Mouse (Mus musculus) hindbrain, embryonic 12.5 days (tissue): Measurements from ENCODE around the gene Tex30. TPM values are rescaled to one million over a fixed set of nuclear protein-coding genes. Genes with fewer than 3 reads are reported as not detected.
"Not testable (repeated sequence)": the region's sequence is repeated elsewhere in the genome, so short reads cannot be mapped to it uniquely, and the experiment has no call there.

ENCODE experiments used
- ATAC-seq: fragments of 200-750 bp; cut with Nextera tagmentation; 2 replicates; pipeline ENCODE4 v1.8.0; 2017; ENCODE audit warnings: moderate TSS enrichment; ENCODE audit not compliant: low FRiP score
- H3K27ac ChIP-seq: fragments of 300-500 bp; sonication (generic); 2 replicates; pipeline ENCODE4 v1.5.1; 2016; ENCODE audit warnings: mild to moderate bottlenecking
- H3K27me3 ChIP-seq: fragments of 300-500 bp; sonication (generic); 2 replicates; pipeline ENCODE4 v1.6.1; 2016; ENCODE audit warnings: mild to moderate bottlenecking
- H3K36me3 ChIP-seq: fragments of 300-500 bp; sonication (generic); 2 replicates; pipeline ENCODE4 v1.6.1; 2016; ENCODE audit warnings: mild to moderate bottlenecking
- H3K4me1 ChIP-seq: fragments of 300-500 bp; sonication (generic); 2 replicates; pipeline ENCODE4 v1.6.1; 2016
- H3K4me2 ChIP-seq: fragments of 300-500 bp; sonication (generic); replicated peaks from 2 replicates; pipeline ENCODE4 v1.6.1; 2016; ENCODE audit warnings: mild to moderate bottlenecking
- H3K4me3 ChIP-seq: fragments of 300-500 bp; sonication (generic); 2 replicates; pipeline ENCODE4 v1.5.1; 2016; ENCODE audit warnings: mild to moderate bottlenecking
- H3K9ac ChIP-seq: fragments of 300-500 bp; sonication (generic); 2 replicates; pipeline ENCODE4 v1.6.1; 2016; ENCODE audit warnings: mild to moderate bottlenecking, moderate library complexity
- H3K9me3 ChIP-seq: fragments of 300-500 bp; sonication (generic); replicated peaks from 2 replicates; pipeline ENCODE4 v1.6.1; 2016; ENCODE audit warnings: mild to moderate bottlenecking
- WGBS: fragments of 180-500 bp; shearing (Covaris S2); methylation state at CpG from one replicate; pipeline ENCODE4 v1.1.7; 2016; 5-methylcytosine and 5-hydroxymethylcytosine counted together
- polyA plus RNA-seq: library from polyadenylated mRNA; unstranded; fragments of >200 nt; fragmentation: Nextera tagmentation; extraction: Ambion mirVana; gene quantifications from 2 replicates; pipeline ENCODE4 v1.2.1, GENCODE M21; 2016

The Tex30 gene
- polyA plus RNA-seq, 1 experiment from 2014 or later, result 66.0 TPM

DNA sequence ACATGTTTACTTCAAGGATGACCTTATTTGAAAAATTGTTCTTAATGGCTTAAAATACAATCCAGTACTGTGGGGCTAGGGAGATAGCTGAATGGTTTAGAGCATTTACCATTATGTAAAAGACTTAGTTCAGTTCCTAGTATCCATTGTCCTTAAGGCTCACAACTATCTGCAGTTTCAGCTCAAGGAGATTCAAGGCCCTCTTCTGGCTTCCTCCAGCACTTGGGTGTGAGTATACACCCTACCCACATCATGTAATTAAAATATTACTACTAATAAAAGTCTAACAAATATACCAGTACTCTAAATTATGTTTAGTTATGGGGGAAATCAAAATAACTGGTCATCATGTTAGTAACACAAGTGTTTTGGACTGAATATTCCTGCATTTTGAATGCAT, 15.3 kb upstream of the Tex30 start:
- no peak for ATAC-seq

DNA sequence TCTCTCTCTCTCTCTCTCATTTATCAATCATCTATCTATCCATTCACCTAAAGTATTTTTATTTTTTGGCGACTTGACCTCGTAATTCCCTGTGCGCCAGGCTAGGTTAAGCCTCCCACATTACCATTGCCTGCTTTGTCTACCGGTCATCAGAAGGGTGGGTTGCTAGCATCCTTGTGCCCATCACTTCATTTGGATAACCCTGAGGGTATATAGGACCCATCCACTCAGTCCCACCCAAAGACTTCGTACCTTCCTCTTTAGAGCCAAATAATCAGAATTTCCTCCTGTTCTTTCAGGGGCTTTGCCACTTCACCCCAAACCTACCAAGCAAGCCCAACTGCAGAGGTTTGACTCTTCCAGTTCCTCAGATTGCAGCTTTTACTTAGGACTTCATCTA, 698 bp upstream of the Tex30 start:
- H3K9me3 ChIP-seq, result no peaks in the 10 kb centered on the region
- WGBS, result 18% methylated on average over 5 of the region's 5 CpGs
- H3K27ac ChIP-seq, result no peak overlapping the region
- ATAC-seq, result no peak
- H3K4me1 ChIP-seq, result peaks cover 9% of the 10 kb centered on the region
- H3K36me3 ChIP-seq, result peaks cover 18% of the 10 kb centered on the region
- H3K27me3 ChIP-seq, result no peaks in the 10 kb centered on the region
- peak overlapping the region; percentile 71 for H3K4me3 ChIP-seq
- peak overlapping the region; percentile 55 for H3K9ac ChIP-seq
- peak overlapping the region; percentile 71 for H3K4me2 ChIP-seq

More for the DNA sequence above, 15.3 kb upstream of the Tex30 start:
- Histone ChIP-seq H3K4me3 (peak overlapping the region; percentile 14), H3K4me1 (peaks cover 19% of the 10 kb centered on the region), H3K27ac (no peak overlapping the region), H3K9ac (no peak overlapping the region), H3K4me2 (peak overlapping the region; percentile 63), H3K9me3 (no peaks in the 10 kb centered on the region), H3K36me3 (peaks cover 23% of the 10 kb centered on the region), H3K27me3 (no peaks in the 10 kb centered on the region)

DNA sequence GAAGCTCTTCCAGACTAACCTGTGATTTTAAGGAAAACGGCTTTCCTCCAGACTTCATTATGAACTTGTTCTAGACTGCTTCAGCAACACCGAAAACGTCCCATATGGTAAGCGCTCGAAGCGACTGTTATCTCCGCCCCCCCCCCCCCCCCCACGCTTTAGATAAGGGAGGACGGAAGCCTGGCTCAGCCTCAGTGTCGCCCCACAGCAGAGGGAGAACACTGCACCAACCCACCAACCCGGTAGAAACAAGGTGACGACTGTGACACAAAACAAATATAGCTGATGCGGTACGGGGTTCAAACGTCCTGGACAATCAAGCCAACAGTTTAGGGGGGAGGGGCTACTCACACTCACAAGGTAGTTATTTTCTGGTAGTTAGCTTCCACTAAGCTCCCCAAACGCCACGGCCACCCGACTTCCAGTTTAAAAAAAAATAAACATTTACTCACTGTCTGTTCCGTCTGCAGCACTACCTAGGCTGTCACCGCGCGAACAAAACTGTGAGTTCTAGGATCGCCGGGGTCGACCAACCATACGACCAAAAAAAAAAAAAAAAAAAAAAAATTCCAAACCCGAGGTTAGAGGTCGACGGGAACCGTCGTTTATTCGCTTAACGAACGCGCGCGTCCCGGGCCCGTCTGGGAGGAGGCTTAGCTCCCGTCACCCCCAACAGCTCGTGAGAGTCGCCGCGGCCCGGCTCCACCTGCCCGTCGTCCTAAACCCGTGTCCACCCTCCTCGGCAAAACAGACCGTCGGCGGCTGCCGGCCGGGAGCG, 604 bp downstream of the Tex30 start:
- peak; percentile 85 for ATAC-seq
- H3K9ac ChIP-seq, result peak overlapping the region; percentile 73
- H3K4me1 ChIP-seq, result peaks cover 9% of the 10 kb centered on the region
- H3K4me2 ChIP-seq, result peak overlapping the region; percentile 71
- under 1% methylated on average over 55 of the region's 55 CpGs for WGBS
- H3K27me3 ChIP-seq, result no peaks in the 10 kb centered on the region
- peaks cover 23% of the 10 kb centered on the region for H3K36me3 ChIP-seq
- H3K27ac ChIP-seq, result peak overlapping the region; percentile 85
- no peaks in the 10 kb centered on the region for H3K9me3 ChIP-seq
- H3K4me3 ChIP-seq, result peak overlapping the region; percentile 71

DNA sequence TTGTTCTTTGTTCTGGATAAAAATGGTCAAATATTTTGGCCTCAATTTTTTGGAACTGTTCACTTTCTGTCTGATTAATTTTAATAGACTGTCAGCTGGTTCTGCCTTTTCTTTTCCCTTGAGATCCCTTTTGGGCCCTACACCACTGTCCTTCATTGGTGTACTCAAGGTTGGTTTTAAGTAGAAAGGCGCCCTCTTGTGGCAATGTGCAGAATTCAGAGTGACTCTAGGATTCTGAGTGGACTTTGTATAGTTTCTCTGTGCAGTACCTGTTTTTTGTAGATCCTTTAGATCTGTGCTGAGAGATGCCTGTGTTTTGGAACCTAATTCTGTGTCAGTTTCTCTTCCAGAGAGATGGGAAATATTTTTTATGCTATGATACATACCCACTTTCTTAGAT, 37.6 kb downstream of the Tex30 start:
- no peak for ATAC-seq
- no peak overlapping the region for H3K27ac ChIP-seq
- 0% methylated on average over 1 of the region's 1 CpGs for WGBS
- no peak overlapping the region for H3K4me3 ChIP-seq
- no peak overlapping the region for H3K4me2 ChIP-seq
- no peaks in the 10 kb centered on the region for H3K4me1 ChIP-seq
- no peaks in the 10 kb centered on the region for H3K27me3 ChIP-seq
- H3K9ac ChIP-seq, result no peak overlapping the region
- no peaks in the 10 kb centered on the region for H3K9me3 ChIP-seq
- no peaks in the 10 kb centered on the region for H3K36me3 ChIP-seq

DNA sequence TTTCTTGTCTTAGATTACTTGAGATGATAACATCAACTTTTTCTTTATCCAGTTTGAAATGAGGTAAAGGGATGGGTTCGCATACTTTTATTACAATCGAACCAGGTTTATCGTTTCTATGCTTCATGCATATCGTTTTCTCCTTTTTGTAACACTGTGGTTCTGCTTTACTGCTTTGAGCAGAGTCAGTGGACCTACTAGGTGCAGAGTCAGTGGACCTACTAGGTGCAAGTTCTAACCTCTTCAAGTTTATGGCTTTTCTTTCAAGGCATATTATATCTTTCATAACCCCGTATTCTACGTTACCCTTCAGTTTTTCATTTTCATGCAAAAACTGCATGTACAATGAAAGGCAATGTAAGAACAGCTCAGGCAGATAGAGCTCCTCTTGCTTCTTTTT, 38.8 kb downstream of the Tex30 start:
- H3K27me3 ChIP-seq, result no peaks in the 10 kb centered on the region
- no peak overlapping the region for H3K27ac ChIP-seq
- no peak overlapping the region for H3K4me3 ChIP-seq
- no peaks in the 10 kb centered on the region for H3K9me3 ChIP-seq
- H3K36me3 ChIP-seq, result no peaks in the 10 kb centered on the region
- ATAC-seq, result no peak
- no peaks in the 10 kb centered on the region for H3K4me1 ChIP-seq
- no peak overlapping the region for H3K4me2 ChIP-seq
- H3K9ac ChIP-seq, result no peak overlapping the region
- WGBS, result 98% methylated on average over 6 of the region's 6 CpGs

DNA sequence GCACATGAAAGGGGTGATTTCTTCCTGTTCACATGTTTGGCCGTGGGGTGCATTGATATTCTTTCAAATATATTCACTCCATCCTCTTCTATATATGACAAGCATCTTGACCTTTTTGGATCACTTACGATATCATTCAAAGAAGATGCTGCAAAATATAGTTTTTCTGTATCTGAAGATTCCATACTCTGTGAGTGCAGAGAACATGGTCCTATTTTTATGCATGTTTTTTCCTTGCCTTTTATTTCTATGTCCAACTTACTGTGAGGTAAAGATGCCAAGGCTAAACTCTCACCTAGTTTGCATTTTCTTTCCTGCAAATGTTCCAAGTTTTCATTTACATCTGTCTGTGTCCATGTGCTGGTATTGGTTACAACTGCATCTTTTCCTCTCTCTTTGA, 40.4 kb downstream of the Tex30 start, which contains the start of gene Gm8251:
Gene Gm8251, minus strand, starts transcription at position 101 of the 400 bp plus-strand sequence.
- H3K27ac ChIP-seq, result no peak within 1 kb of the TSS
- H3K4me1 ChIP-seq, result no peaks in the 10 kb centered on the region
- H3K27me3 ChIP-seq, result no peaks in the 10 kb centered on the region
- H3K4me2 ChIP-seq, result no peak within 1 kb of the TSS
- H3K36me3 ChIP-seq, result no peaks in the 10 kb centered on the region
- H3K9me3 ChIP-seq, result no peaks in the 10 kb centered on the region
- no peak for ATAC-seq
- H3K9ac ChIP-seq, result no peak within 1 kb of the TSS
- 89% methylated on average over 2 of the region's 2 CpGs for WGBS
- no peak within 1 kb of the TSS for H3K4me3 ChIP-seq

DNA sequence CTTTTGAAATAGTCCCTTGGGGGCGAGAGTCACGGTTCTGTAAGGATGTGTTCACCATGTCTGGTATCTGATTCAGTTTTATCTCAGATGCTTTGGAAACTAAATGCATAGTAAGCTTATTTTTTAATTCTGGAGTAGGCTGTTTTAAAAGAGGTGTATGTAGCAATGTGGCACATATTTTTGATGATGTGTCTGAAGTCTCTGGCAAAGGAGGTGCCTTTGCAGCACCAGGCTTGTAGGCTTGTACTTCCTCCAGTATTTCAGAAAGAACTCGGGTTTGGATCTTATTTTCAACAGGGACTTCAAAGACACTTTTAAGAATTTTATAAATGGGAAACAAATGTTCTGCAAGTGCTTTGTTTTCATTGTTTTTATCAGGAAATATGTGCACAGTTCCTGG, 44.4 kb downstream of the Tex30 start:
- H3K27me3 ChIP-seq, result no peaks in the 10 kb centered on the region
- no peak overlapping the region for H3K4me3 ChIP-seq
- H3K9me3 ChIP-seq, result no peaks in the 10 kb centered on the region
- H3K4me1 ChIP-seq, result no peaks in the 10 kb centered on the region
- no peak overlapping the region for H3K27ac ChIP-seq
- no peak overlapping the region for H3K9ac ChIP-seq
- WGBS, result 87% methylated on average over 3 of the region's 3 CpGs
- H3K4me2 ChIP-seq, result no peak overlapping the region
- ATAC-seq, result no peak
- no peaks in the 10 kb centered on the region for H3K36me3 ChIP-seq

DNA sequence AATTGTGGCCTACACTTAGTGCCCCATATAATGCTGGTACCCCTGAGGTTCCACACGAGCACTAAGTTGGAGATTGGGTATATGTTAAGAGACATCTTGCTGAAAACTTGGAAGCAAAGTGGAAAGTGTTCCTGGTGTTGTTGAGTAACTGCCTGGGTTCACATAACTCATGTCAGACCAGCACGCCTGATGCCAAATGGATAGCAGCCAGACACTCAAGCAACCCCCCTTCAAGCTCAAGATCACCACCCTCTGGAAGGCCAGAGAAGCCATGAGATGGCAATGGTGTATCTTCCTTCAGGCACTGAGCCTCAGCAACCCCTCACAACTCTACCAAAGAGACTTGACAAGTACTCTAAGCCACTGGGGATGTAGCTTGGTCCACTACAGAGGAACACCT, 55.7 kb downstream of the Tex30 start:
- H3K4me1 ChIP-seq, result peaks cover 4% of the 10 kb centered on the region; the same call in 1 of the 2 replicates
- no peaks in the 10 kb centered on the region for H3K9me3 ChIP-seq
- 92% methylated on average over 2 of the region's 2 CpGs for WGBS
- H3K4me3 ChIP-seq, result no peak overlapping the region
- H3K4me2 ChIP-seq, result no peak overlapping the region
- no peak for ATAC-seq
- H3K27me3 ChIP-seq, result no peaks in the 10 kb centered on the region
- no peak overlapping the region for H3K9ac ChIP-seq
- no peak overlapping the region for H3K27ac ChIP-seq
- no peaks in the 10 kb centered on the region for H3K36me3 ChIP-seq

DNA sequence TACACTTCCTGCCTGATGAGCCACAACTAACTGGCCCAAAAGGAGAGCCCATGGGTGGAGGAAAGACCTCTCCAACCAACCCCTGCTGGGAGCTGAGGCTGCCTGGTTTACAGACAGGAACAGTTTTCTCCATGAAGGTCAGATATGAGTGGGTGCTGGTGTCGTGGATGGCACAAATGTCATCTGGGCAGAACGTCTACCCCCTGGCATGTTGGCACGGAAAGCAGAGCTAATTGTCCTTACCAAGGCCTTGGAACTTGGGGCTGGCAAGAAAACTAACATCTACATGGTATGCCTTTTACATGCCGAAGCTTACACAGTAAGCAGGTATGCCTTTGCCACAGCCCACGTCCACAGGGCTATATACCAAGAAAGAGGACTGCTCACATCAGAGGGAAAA, 56.6 kb downstream of the Tex30 start:
- not testable (repeated sequence) for H3K36me3 ChIP-seq, ATAC-seq, H3K9ac ChIP-seq, H3K27ac ChIP-seq, H3K9me3 ChIP-seq, H3K4me1 ChIP-seq, H3K4me3 ChIP-seq, H3K4me2 ChIP-seq, H3K27me3 ChIP-seq
- 90% methylated on average over 5 of the region's 5 CpGs for WGBS

DNA sequence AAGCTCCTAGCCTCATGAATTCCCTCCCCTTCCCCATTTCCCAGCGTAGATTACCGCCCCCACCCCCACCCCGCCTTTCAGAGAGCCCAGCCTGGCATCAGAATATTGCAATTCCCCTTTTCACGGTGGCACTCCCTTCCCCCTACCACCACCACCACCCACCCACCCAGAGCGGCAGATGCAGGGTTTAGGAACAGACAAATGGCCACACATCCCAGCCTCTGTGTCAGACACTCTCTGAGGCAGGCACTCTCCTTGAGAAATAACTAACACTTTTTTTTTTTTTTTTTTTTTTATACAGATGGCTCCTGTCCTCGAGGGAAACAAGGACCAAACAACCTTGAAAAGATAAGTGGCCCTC, 59.7 kb downstream of the Tex30 start:
- Histone ChIP-seq H3K27me3 (no peaks in the 10 kb centered on the region), H3K4me1 (peaks cover 4% of the 10 kb centered on the region; the same call in 1 of the 2 replicates), H3K27ac (no peak overlapping the region), H3K36me3 (no peaks in the 10 kb centered on the region), H3K9ac (peak overlapping the region; percentile 56), H3K9me3 (no peaks in the 10 kb centered on the region), H3K4me3 (peak overlapping the region; percentile 35), H3K4me2 (peak overlapping the region; percentile 73)
- 3% methylated on average over 6 of the region's 6 CpGs for WGBS
- ATAC-seq, result peak; percentile 72

DNA sequence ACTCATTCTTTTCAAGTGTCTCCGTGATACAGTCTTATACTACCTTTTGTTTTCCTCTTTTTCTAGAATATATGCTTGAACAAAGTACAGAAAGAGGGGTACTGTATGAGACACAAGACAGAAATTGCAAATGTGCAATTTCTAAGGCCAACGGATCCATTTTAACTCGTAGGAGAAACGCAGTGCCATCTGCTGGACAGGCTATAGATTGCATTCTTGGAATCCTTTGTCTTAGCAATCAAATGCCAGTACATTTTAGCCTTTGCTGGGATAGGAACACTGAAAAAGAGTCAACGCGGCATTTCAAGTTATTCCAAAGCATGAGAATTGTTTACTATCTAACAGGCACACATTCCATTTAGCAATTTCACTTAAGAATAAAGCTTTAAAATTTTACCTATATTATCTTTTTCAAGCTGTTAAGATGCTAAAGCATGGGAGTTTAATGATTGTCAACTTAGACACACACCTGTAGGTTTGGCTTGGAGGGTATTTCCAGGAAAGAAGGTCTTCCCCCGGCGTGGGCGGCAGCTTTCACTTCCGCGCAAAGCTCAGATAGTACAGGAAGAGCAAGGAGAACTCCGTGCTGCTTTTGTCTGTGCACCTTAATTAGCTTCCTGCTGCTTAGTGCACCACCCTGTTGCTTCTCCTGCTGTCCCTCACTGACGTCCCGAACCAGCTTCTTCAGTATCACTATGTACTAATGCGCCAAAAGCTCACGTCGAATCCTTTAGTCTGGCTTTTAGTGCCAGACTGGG, 60.3 kb downstream of the Tex30 start:
- peaks cover 4% of the 10 kb centered on the region; the same call in 1 of the 2 replicates for H3K4me1 ChIP-seq
- ATAC-seq, result peak; percentile 76
- H3K36me3 ChIP-seq, result no peaks in the 10 kb centered on the region
- WGBS, result 2% methylated on average over 17 of the region's 17 CpGs
- H3K4me2 ChIP-seq, result peak overlapping the region; percentile 73
- peak overlapping the region; percentile 35 for H3K4me3 ChIP-seq
- no peaks in the 10 kb centered on the region for H3K9me3 ChIP-seq
- no peaks in the 10 kb centered on the region for H3K27me3 ChIP-seq
- H3K9ac ChIP-seq, result peak overlapping the region; percentile 56
- H3K27ac ChIP-seq, result no peak overlapping the region
